Mouse (Mus musculus) lung, adult 2 months (tissue): Measurements from ENCODE around the gene Wdr74.

ENCODE experiments used
- CTCF ChIP-seq: fragments of 200-500 bp; IDR thresholded peaks from 2 replicates; pipeline ENCODE4 v1.5.1; 2011; ENCODE audit warnings: mild to moderate bottlenecking, low read length, control low read depth; ENCODE audit not compliant: insufficient read depth
- POLR2A ChIP-seq: fragments of 200-500 bp; IDR thresholded peaks from 2 replicates; pipeline ENCODE4 v1.6.1; 2011; ENCODE audit warnings: low read depth, mild to moderate bottlenecking, control low read depth, low read length, borderline replicate concordance; ENCODE audit errors: extremely low read depth

DNA sequence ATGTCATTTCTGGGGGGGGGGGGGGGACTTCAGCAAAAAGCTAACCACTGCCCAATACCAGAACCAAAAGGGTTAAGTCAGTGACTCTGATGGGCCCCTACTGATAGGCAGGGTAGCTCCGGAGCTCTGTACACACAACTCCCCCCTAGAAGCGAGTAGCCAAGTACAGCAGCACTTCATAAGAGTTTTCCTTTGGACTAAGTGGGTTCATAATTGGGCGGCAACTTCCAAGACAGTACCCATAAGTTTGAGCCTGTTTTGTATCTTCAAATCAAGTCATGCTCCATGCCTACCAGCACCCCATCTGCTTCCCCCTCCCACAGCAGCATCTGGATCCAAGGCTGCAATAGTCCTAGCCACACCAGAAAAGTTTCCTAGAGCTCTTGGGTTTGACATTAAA lies 20.0 kb downstream of the Wdr74 start:
- no peak for TF ChIP-seq POLR2A
- no peak for TF ChIP-seq CTCF
